Mouse (Mus musculus) C3H10T1/2 (cell line): ENCODE data around the gene Fam205a1. TPM values are rescaled to one million over a fixed set of nuclear protein-coding genes. Genes with fewer than 3 reads are reported as not detected.

Source experiments
- polyA plus RNA-seq, 2 experiments: library from polyadenylated mRNA; unstranded; fragments of >200 nt; fragmentation: generic; extraction: Trizol; gene quantifications; one replicate each; pipeline ENCODE4 v1.2.1; 2012; ENCODE audit warnings: missing spikeins in 2 of 2

Fam205a1 gene
- not detected for polyA plus RNA-seq

DNA sequence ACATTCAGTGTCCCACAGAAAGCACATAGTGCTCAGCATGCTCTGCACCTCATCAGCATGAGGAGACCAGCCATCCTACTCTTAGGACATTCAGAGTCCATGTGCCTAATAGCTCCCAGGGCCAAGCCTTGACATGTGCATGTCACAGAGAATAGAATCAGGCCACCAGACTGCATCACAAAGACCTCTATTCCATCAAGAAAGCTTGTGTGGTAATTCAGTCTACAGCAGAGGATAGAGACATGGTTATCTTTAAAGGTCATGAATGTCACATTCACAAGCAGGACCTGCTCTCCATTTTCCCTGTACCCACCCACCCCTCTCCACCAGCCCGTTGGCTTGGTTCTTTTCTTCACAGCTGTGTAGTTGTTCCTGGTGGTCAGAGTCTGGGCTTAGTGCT lies at the start of gene Fam205a1:
Fam205a1 (minus strand) TSS at position 101 of the 400 bp plus-strand sequence.

DNA sequence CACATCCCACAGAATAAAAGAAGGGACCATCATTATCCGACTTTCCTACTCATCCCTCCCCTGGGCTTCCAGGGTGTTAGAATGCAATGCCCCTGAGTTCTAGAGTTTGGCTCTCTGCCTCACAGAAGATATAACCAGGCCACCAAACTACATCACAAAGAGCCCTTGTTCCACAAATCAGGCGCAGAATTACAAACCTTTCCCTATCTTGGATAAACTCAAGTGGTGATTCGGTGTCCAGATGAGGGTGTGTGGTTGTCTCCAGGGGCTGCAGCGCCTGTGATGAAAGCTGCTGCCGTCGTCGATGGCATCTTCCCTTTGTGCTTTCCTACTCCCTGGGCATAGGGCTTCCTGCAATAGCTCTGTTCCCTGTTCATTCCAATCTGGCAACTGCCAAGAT lies 20.4 kb upstream of the Fam205a1 start, which contains the start of gene Fam205c:
Fam205c (minus strand) TSS at position 101 of the 400 bp plus-strand sequence.

DNA sequence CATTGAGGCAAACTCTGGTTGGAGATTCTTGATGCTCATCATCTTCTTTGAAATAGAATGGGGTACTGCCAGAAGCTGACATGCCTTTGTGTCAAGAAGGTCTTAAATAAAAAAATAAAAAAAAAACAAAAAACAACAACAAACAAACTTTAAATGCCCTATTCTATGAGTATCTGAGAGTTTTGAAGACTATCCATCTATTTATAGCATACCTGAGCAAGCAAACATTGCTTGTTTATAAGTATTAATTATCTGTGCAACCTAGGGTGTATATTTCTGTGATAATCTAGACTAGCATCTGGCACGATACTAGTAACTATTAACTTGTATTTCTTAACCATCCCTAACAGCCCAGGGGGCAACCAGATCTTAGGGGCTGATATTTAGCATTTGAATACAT lies 3.0 kb upstream of the Fam205a1 start, which contains the start of gene Gm12394:
Gm12394 (minus strand) TSS at position 101 of the 400 bp plus-strand sequence.

Other genes with a start within 250 kb of the Fam205a1 start
- not detected for gene Gm10591, start 241.7 kb downstream of the Fam205a1 start, polyA plus RNA-seq
- not detected for gene Gm2564, start 224.2 kb downstream of the Fam205a1 start, polyA plus RNA-seq
- gene Ccl27b, start 198.6 kb downstream of the Fam205a1 start, polyA plus RNA-seq: not detected
- under 1 TPM in 1 of 2 experiments, not detected in 1; 0.19 TPM for gene Il11ra2, start 192.0 kb downstream of the Fam205a1 start, polyA plus RNA-seq
- not detected for gene 4930578G10Rik, start 118.3 kb downstream of the Fam205a1 start, polyA plus RNA-seq
- not detected for gene Ccl19, start 97.3 kb downstream of the Fam205a1 start, polyA plus RNA-seq
- gene Ccl21a, start 79.9 kb downstream of the Fam205a1 start, polyA plus RNA-seq: not detected
- gene Gm12394, start 2.9 kb upstream of the Fam205a1 start, polyA plus RNA-seq: not detected
- gene Fam205c, start 20.3 kb upstream of the Fam205a1 start, polyA plus RNA-seq: not detected
- gene Phf24, start 62.8 kb upstream of the Fam205a1 start, polyA plus RNA-seq: not detected
- gene Dnajb5, start 95.9 kb upstream of the Fam205a1 start, polyA plus RNA-seq: 1 to 10 TPM; 1.8 to 7.6 TPM
- under 1 TPM; 0.14 to 0.76 TPM for gene 1700022I11Rik, start 115.7 kb upstream of the Fam205a1 start, polyA plus RNA-seq
- 100 to 1,000 TPM; 158 to 386 TPM for gene Vcp, start 146.6 kb upstream of the Fam205a1 start, polyA plus RNA-seq
- 1 to 10 TPM; 2.4 to 8.8 TPM for gene Fancg, start 156.6 kb upstream of the Fam205a1 start, polyA plus RNA-seq
- 1 to 10 TPM; 3.3 to 9.1 TPM for gene Pigo, start 171.9 kb upstream of the Fam205a1 start, polyA plus RNA-seq
- 100 to 1,000 TPM in 1 of 2 experiments, 10 to 100 TPM in 1; 90.4 to 107 TPM for gene Stoml2, start 177.8 kb upstream of the Fam205a1 start, polyA plus RNA-seq
- gene Fam214b, start 192.3 kb upstream of the Fam205a1 start, polyA plus RNA-seq: 10 to 100 TPM in 1 of 2 experiments, 1 to 10 TPM in 1; 3.5 to 25.9 TPM
- gene Unc13b, start 205.1 kb upstream of the Fam205a1 start, polyA plus RNA-seq: under 1 TPM; 0.01 to 0.92 TPM